Mouse (Mus musculus): ENCODE results near the gene Gm20481.
"Not testable (repeated sequence)": the region's sequence is repeated elsewhere in the genome, so short reads cannot be mapped to it uniquely, and the experiment has no call there.

Gm20481 gene

GRCm38 (mm10) chr17:34969822-34970221, at the start of gene Gm20481:
Gene Gm20481 (plus strand): TSS chr17:34969912.
- DNase-seq, result not testable (repeated sequence)

- DNase-seq, result peak; percentile 68
These were observed 46.8 kb upstream of the Gm20481 start for GRCm38 (mm10) chr17:34922939-34923338.

- no peak for DNase-seq
These were observed 45.5 kb upstream of the Gm20481 start for GRCm38 (mm10) chr17:34924258-34924657.

DNA sequence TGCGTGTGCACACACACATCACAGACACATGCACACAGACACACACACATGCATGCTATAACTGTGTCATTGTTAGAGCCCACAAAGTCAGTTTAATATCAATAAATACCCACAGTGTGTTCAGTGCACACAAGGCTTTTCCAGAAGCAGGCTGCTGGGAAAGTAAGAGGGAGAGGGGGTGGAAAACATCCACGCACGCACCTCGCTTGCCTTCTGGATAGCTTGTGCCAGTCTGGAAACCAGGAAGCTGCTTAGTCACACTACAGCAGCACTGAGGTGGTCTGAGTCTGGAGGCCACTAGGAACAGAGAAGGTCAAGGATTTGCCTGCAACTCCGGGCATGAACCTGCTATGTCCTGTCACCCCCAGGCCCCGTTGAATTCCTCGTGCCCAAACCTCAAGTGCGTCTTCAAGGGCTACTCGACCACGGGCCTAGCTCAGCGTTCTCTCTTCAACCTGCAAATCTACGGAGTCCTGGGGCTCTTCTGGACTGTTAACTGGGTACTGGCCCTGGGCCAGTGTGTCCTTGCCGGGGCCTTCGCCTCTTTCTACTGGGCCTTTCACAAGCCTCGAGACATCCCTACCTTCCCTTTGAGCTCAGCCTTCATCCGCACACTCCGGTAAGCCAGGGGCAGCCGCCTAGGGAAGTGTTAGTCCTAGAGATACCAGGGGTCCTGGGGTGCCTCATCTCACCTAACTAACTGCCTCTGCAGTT, 42.2 kb upstream of the Gm20481 start:
- no peak for DNase-seq

- DNase-seq, result no peak
These were observed 40.9 kb upstream of the Gm20481 start for GRCm38 (mm10) chr17:34928841-34929240.

DNA sequence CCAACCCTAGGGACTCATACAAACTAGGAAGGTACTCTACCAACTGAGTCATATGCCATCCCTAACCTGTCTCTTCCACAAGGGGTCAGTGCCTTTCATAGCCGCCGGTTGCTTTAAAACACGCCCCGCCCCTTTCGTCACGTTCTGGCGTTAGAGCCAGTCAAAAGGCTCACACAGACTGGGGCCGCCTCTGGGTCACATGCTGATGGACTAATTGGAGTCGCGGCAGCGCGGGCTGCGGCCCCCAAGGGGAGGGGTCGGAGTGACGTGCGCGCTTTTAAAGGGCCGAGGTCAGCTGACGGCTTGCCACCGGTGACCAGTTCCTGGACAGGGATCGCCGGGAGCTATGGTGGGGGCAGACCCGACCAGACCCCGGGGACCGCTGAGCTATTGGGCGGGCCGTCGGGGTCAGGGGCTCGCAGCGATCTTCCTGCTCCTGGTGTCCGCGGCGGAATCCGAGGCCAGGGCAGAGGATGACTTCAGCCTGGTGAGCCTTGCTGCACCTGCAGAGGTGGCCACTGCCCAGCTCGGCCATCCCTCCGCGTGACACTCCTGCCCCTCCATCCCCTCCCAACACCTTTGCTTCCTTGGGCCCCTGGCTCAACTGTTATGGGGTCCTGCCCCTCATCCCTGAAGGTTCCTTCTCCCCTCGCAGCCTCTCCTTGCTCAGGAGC, 38.5 kb upstream of the Gm20481 start, which contains the start of gene Neu1:
Gene Neu1 (plus strand): TSS at position 193 of the 674 bp plus-strand sequence.
- DNase-seq, result peak; percentile 96

GRCm38 (mm10) chr17:34931735-34932098, 38.0 kb upstream of the Gm20481 start:
- peak; percentile 64 for DNase-seq

DNA sequence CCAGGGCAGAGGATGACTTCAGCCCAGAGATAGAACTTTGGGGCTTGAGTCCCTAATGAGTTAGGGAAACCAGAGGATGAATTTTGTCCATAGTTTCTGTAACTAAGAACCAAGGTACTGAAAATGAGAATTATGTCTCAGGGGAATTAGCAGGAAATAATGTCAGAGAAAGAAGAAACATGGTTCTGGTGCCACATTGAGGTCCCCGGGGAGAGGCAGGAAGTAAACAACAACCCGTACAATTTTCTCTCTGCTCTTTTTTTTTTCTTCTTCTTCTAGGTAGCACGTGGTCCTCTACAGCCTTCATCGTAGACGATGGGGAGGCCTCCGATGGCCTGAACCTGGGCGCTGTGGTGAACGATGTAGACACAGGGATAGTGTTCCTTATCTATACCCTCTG, 37.4 kb upstream of the Gm20481 start:
- DNase-seq, result peak; percentile 38

- DNase-seq, result no peak
These were observed 35.7 kb upstream of the Gm20481 start for GRCm38 (mm10) chr17:34934031-34934430.

- DNase-seq, result no peak
These were observed 34.9 kb upstream of the Gm20481 start for GRCm38 (mm10) chr17:34934830-34935229.

DNA sequence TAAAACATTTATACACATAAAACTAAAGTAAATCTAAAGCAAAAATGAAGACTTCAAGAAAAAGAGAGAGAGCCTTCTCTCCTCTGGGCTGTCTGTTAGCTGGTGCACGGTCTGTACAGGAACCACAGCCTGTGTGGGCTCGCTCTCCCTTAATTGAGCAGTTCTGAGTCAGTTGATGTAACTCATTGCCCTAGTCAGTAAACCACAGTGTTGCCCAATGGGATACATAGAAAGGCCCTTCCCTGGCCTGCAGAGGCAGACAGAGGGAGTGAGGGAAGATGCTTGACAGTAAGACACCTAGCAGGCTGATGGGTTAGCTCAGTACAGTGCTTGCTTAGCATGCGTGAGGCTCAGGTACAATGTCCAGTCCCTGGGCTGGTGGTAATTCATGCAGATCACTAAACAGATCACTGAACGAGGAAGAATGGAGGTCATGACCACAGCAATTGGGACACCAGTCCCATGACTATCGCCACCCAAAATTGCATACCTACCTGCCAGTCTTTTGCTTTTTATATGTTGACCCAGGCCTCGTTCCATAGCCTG, 31.7 kb upstream of the Gm20481 start:
- no peak for DNase-seq

- DNase-seq, result peak; percentile 26
These were observed 28.2 kb upstream of the Gm20481 start for GRCm38 (mm10) chr17:34941344-34942041.

- no peak for DNase-seq
These were observed 26.4 kb upstream of the Gm20481 start for GRCm38 (mm10) chr17:34943128-34943815.

DNA sequence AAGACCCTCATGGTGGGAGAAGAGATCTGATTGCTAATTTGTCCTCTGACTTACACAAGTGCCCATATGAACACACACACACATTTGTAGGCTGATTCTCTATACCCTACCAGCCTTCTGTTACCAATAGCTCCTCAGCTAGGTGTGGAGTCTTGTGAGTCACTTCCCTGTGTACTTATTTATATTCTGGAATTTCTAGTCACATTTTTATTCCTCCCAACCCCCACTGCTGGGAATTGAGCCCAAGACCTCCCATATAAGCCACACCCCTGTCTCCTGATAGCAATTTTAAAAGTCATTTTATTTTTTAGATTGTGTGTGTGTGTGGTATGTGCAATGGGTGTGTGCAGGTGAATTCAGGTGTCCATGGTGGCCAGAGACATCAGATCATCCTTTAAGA, 25.4 kb upstream of the Gm20481 start:
- no peak for DNase-seq

- DNase-seq, result no peak
These were observed 23.1 kb upstream of the Gm20481 start for GRCm38 (mm10) chr17:34946486-34947140.

DNA sequence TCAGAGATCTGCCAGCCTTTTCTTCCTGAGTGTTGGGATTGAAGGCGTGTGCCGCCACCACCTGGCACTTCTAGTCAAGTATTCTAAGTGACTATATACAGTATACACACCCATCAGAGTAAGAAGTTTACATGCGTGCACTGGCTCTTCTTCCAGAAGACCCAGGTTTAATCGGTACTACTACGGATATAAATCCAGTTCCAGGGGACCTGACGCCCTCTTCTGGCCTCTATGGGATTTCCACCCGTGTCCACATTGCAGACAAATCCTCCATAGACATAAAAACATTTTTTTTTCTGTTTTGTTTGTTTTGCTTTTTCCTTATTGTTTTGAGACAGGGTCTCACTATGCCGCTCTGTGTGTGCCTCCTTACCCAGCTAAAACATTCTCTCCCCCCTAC, 22.1 kb upstream of the Gm20481 start:
- peak; percentile 41 for DNase-seq

- DNase-seq, result not testable (repeated sequence)
These were observed 20.8 kb upstream of the Gm20481 start for GRCm38 (mm10) chr17:34948721-34949552.

DNA sequence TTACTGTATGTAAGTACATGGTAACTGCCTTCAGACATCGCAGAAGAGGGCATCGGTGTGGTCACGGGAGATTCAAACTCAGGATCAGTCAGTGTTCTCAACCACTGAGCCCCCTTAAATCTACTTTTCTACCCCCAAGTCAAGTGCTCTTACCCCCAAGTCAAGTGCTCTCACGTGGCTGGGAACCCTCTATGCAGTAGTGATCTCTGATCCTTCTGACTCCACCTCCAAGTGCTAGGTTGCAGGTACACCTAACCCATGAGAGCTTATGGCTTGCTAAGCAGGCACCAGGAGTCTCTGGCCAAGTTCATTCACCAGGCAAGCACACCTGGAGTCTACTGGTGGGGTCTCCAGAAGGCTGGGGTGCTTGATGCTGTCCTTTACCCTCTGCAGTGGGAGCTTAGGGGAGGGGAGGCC, 20.2 kb upstream of the Gm20481 start:
- DNase-seq, result no peak

GRCm38 (mm10) chr17:34950514-34951455, 18.9 kb upstream of the Gm20481 start:
- DNase-seq, result no peak

Measured in thymus, postnatal 4 days (tissue).